Mouse (Mus musculus): Measurements from ENCODE around the gene Mesp2.

- TF ChIP-seq CTCF (IDR thresholded peaks at IDR 0.05; ENCODE audit: borderline replicate concordance, extremely low read depth, insufficient read depth, insufficient read length) (no peak), POLR2A (IDR thresholded peaks at IDR 0.05; ENCODE audit: borderline replicate concordance, extremely low read depth, insufficient read depth, insufficient read length, poor library complexity, severe bottlenecking) (no peak)
Measured at GRCm38 (mm10) chr7:79800336-79800735, 10.2 kb upstream of the Mesp2 start.

Measured in brain, embryonic 14.5 days (tissue).